Mouse (Mus musculus) E14TG2a.4 (cell line): Measurements from ENCODE around the gene Aldh2.

ENCODE experiments used
- CTCF ChIP-seq: conservative IDR thresholded peaks from 2 replicates; pipeline ENCODE4 v1.5.1; 2014; ENCODE audit warnings: low read length
- POU5F1 ChIP-seq: IDR thresholded peaks from 2 replicates; pipeline ENCODE4 v1.6.1; 2014; ENCODE audit warnings: low read length, borderline replicate concordance

GRCm38 (mm10) chr5:121634668-121635067, 41.0 kb upstream of the Aldh2 start:
- TF ChIP-seq CTCF (no peak), POU5F1 (no peak)
